Mouse (Mus musculus): Measurements from ENCODE around the gene Gas2l1. TPM values are rescaled to one million over a fixed set of nuclear protein-coding genes. Genes with fewer than 3 reads are reported as not detected.

Gas2l1 gene
- polyA plus RNA-seq (2012; rRNA removed), result 8.6 and 10.6 TPM in 2 replicates

GRCm38 (mm10) chr11:5065056-5065821, at the start of gene Gas2l1:
Gas2l1 (minus strand) TSS chr11:5065327.

DNA sequence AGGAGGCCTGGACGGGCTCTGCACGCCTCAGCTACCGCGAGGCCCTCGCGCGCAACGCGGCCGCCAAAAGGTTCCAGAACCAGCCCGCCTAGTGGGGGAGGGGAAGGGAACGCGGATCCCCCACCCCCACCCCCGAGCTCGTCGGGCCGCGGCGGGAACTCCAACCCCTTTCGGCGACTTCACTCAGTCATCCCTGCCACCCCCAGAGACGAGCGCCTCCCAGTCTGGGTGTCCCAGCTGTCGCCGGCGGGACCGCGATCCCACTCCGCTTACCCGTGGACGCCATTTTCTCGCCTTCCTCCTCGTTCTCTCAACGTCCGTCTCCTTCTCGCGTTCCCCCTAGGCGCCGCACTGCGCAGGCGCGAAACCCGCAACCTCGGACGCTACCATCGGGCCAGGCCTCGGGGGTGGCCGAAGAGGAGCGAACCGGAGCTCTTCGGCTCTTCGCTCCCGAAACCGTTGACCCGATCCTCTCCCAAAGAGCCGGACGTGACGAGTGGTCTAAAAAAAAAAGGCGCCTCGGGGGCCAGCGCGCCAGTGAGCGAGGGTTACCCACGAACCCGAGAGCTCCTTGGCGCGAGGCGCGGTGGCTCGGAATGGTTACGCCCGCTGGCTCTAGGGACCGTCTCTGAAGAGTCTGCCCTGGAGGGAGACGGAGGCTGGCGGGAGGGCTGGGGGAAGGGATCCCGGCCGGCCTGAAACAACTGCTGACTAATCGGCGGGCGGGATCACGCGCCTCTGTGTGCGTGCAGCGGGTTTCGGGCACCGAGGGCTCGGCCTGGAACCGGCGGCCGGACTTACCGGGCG, 33.8 kb upstream of the Gas2l1 start, which contains the start of the genes Rhbdd3 and Ewsr1:
TSS of gene Rhbdd3 (plus strand) at position 191 of the 807 bp plus-strand sequence.
TSS of gene Ewsr1 (minus strand) at position 531 of the 807 bp plus-strand sequence.

GRCm38 (mm10) chr11:5057856-5058641, 7.1 kb downstream of the Gas2l1 start, which contains the start of gene Rasl10a:
Rasl10a (plus strand) TSS chr11:5058128.

Other genes with a start within 250 kb of the Gas2l1 start
- gene Nf2, start 215.8 kb downstream of the Gas2l1 start, polyA plus RNA-seq (2012; rRNA removed), result 11.7 and 13.5 TPM in 2 replicates
- gene Nipsnap1, start 191.4 kb downstream of the Gas2l1 start, polyA plus RNA-seq (2012; rRNA removed), result 35.8 and 44.2 TPM in 2 replicates
- gene Thoc5, start 170.0 kb downstream of the Gas2l1 start, polyA plus RNA-seq (2012; rRNA removed), result 16.1 and 18.1 TPM in 2 replicates
- 0.18 TPM in 2 replicates for gene Nefh, start 117.3 kb downstream of the Gas2l1 start, polyA plus RNA-seq (2012; rRNA removed)
- 60.6 and 62.8 TPM in 2 replicates for gene Ap1b1, start 78.5 kb downstream of the Gas2l1 start, polyA plus RNA-seq (2012; rRNA removed)
- gene Rasl10a, start 7.2 kb downstream of the Gas2l1 start, polyA plus RNA-seq (2012; rRNA removed), result 0.18 and 0.20 TPM in 2 replicates
- gene Rhbdd3, start 33.6 kb upstream of the Gas2l1 start, polyA plus RNA-seq (2012; rRNA removed), result 10.0 and 11.0 TPM in 2 replicates
- 240 and 246 TPM in 2 replicates for gene Ewsr1, start 33.9 kb upstream of the Gas2l1 start, polyA plus RNA-seq (2012; rRNA removed)
- gene Emid1, start 86.9 kb upstream of the Gas2l1 start, polyA plus RNA-seq (2012; rRNA removed), result 1.2 and 1.3 TPM in 2 replicates
- gene Kremen1, start 196.2 kb upstream of the Gas2l1 start, polyA plus RNA-seq (2012; rRNA removed), result 0.85 and 1.00 TPM in 2 replicates